ENCODE assay signal across 8 mouse cellular contexts in the genomic region with DNA sequence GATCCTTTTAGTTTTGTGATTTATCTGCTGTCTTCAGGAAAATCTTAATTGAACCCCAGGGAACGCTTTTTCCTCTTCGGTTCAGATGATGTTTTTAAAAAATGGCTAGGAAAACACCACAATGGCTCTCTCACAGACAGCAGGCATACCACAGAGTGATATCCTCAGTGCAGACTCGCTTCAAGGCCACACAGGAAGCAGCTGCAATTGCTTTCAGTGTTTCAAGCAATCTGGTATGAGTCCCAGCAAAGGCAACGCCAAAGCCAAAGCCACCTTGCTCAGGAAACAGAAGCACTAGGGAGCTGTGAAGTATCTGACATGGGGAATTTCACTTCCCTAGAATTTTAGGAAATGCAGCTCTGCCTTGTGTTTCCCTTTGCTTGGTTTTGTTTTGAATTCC. TPM values are rescaled to one million over a fixed set of nuclear protein-coding genes. Genes with fewer than 3 reads are reported as not detected.
A peak's percentile ranks its signal among the peaks of the same experiment; 100 is the strongest.
DNase-seq lines count a peak whose midpoint lies in the region; ATAC-seq and TF ChIP-seq lines count a peak whose summit lies in the region.

No protein-coding gene starts in this region.

- H3K4me2 ChIP-seq in intestine, embryonic 15.5 days (replicated peaks) = no peak overlapping the region

- no peak overlapping the region for H3K4me3 ChIP-seq in gastrocnemius, adult 2 months
- no peak overlapping the region for H3K4me3 ChIP-seq in intestine, embryonic 15.5 days (replicated peaks)

- peak; percentile 39; the same call in 1 of the 2 replicates for ATAC-seq in intestine, embryonic 15.5 days

- H3K27ac ChIP-seq in gastrocnemius, adult 2 months = peak overlapping the region; percentile 84
- H3K27ac ChIP-seq in intestine, embryonic 15.5 days = peak overlapping the region; percentile 48

- no peaks in the 10 kb centered on the region for H3K9me3 ChIP-seq in intestine, embryonic 15.5 days

- H3K4me1 ChIP-seq in intestine, embryonic 15.5 days (replicated peaks) = peaks cover 2% of the 10 kb centered on the region; the same call in 1 of the 2 replicates

- intact Hi-C loops in left cerebral cortex, postnatal 10 days (cut with DNase I) = no loop called here
- intact Hi-C loops in gastrocnemius, adult 2 months (cut with DNase I) = loop anchor here (2.0 kb wide), 1 partner anchor 18 kb away; no protein-coding TSS in a partner anchor

- no peak for TF ChIP-seq CTCF in gastrocnemius, adult 2 months (IDR thresholded peaks at IDR 0.05)

- no peak overlapping the region for H3K9ac ChIP-seq in intestine, embryonic 15.5 days

- peak; percentile 37 to 68 for DNase-seq in left cerebral cortex, postnatal 10 days (ENCODE audit: extremely low spot score in 1 of 2, low spot score in 2 of 2)
- no peak for DNase-seq in left cerebral cortex, adult 11 months (ENCODE audit: low spot score)
- DNase-seq in adrenal gland, postnatal 25 days = peak; percentile 21
- DNase-seq in gastrocnemius, adult 2 months = peak; percentile 50
- peak; percentile 16 to 44 for DNase-seq in lung, postnatal 4 days
- no peak for DNase-seq in MN1 (ENCODE audit: low spot score)
- no peak for DNase-seq in cerebellum, adult 11 months

- no peaks in the 10 kb centered on the region for H3K36me3 ChIP-seq in intestine, embryonic 15.5 days

- no peaks in the 10 kb centered on the region for H3K27me3 ChIP-seq in intestine, embryonic 15.5 days (replicated peaks)

- WGBS in intestine, embryonic 15.5 days = 31% methylated on average over 4 of the region's 4 CpGs

RNA-seq across cellular contexts. Expression of a gene that starts 27.4 kb away (rescaled TPM):
- total RNA-seq in left cerebral cortex, postnatal 10 days (2021) = 10 to 100 TPM; 30.1 to 30.2 TPM
- total RNA-seq in adrenal gland, postnatal 25 days (2021) = 165 and 265 TPM in 2 replicates
- total RNA-seq in gastrocnemius, adult 2 months (2021) = 1 to 10 TPM; 5.9 to 8.6 TPM
- 3.3 and 3.4 TPM in 2 replicates for polyA plus RNA-seq in intestine, embryonic 15.5 days (2015; fragmentation: Nextera tagmentation; extraction: Ambion mirVana)

Comparison
In these comparisons a context has a peak if more than half of its experiments do, and no peak if none do; other contexts are left out.
1. DNase-seq: peak in left cerebral cortex, postnatal 10 days (2 of 2), adrenal gland, postnatal 25 days (single experiment), gastrocnemius, adult 2 months (single experiment) and lung, postnatal 4 days (2 of 2); none in left cerebral cortex, adult 11 months (single experiment), MN1 (single experiment) and cerebellum, adult 11 months (single experiment).